Mouse (Mus musculus): ENCODE data around the gene Pigyl. TPM values are rescaled to one million over a fixed set of nuclear protein-coding genes. Genes with fewer than 3 reads are reported as not detected.

Pigyl gene
- 42.0 TPM for polyA plus RNA-seq (2014; fragmentation: Illumina TruSeq; extraction: RNeasy Lipid Tissue Mini Kit (QIAGEN cat#74804); ENCODE audit: low read depth, low replicate concordance)

DNA sequence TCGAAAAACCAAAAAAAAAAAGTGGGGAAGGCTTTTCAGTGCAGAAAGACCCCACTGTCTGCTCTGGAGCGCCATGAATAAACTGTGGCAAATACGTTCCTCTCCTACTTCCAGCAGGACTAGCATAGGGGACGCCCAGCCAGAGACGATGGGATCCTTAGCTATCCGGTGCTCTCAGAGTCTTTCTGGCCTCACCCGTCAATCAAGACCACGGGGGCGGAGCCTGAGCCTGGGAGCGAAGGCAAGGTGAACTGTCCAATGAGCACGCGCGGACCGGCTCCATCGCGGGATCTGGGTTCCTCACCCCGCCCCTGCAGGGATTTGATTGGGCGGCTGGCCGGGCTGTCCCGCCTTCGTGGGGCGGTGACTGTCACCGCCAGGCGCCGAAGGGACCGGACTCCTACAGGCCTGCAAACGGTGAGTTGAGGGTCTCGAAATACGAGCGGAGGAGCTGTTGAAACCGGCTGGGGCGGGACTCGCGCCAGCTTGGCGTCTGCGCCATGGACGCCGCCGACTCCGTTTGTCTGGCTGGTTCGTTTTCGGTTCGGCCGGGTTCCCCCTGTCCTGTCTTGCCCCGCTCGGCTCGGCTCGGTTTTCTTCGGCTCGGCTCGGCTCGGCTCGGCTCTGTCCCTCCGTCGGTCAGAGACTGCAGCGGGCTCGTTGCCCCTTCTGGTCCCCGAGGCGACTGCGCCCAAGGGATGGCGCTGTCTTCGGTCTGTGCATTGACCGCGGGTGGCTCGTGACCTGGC lies at the start of gene Pigyl:
Pigyl (plus strand) TSS at position 350 of the 749 bp plus-strand sequence.

DNA sequence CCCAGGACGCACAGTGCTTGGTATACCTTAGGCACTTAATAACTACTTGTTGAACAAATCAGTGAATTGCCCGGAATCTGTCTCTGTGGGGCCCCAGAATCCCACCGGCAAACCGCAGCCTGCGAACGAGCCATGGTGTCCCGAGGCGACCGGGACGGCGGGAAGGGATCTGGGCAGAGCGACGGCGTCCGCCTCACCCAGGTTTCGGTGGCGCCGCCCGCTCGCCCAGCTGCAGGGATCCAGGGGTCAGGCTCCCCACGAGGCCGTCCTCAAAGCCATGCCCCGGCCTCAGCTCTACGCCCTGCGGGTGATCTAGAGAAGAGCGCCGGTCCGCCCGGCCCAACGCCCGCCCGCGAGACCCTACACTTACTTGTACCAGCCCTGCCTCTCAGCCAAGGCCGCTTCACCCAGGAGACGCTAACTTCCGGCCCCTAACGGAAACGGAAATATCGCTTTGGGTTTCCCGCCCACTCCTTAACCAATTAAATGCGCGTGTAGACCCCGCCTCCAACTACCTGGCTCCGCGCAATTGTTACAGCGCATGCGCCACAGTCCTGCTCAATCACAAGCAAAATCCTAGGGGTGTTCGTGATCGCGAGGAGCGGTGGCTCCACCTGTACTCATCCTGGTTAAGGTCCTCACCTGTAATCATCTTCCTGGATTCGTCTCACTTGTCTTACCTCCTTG lies 39.8 kb upstream of the Pigyl start, which contains the start of gene Elof1:
Elof1 (minus strand) TSS at position 433 of the 687 bp plus-strand sequence.

DNA sequence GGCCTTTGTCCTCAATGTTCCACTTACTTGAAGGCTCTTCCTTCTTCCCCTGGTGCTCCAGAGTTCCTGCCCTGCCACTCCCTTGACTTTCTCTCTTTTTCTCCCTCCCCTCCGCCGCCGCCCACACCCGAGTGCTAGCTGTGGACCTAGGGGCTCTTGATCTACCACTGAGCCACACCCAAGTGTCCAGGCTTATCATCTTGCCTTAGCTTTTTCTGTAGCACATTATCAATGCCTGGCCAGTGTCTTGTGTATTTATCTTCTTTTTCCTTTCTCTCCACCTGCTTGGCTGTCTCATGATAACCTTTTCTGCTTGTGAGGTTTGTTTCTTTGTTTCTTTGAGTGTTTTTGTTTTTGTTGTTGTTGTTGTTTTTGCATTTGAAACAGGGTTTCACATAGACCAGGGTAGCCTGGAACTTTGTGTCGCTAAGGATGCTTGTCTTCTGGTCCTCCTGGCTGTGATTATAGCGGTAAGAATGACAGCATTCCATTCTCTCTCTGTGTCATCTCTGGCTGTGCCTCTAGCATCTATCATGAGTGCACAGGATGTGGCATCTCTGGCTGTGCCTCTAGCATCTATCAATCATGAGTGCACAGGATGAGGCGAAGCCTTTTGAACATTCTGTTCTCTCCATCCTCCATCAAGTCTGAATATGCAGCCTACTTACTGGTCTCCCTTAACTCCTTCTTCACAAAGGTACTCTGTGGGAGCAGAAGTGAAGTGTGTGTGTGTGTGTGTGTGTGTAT lies 20.8 kb upstream of the Pigyl start, which contains the start of gene Acp5:
Acp5 (minus strand) TSS at position 68 of the 747 bp plus-strand sequence.

DNA sequence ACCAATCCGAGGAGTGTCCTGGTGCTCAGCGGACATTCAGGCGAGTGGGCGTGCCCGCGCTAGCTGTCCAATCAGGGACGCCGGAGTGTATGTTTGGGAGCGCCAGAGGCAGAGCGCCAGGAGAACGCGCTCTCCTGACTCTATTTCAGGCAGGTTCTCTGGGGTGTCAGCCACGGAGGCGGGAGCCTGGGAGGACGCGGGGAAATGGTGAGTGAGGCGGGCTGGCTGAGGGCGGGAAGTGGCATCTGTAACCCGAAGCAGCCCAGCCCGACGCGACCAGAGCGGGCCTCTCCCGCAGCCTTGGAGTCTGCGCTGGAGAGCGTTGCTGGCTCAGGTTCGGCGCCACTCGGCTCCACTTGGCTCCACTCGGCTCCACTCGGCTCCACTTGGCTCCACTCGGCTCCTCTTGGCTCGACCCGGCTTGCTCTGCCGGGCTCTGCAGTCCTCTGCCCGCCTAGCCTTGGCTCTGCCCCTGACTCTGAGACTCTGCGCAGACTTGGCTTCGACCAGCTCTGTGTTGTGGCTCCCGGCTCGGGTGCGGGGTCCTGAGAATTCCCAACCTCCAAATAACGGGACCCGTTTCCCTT lies 31.5 kb downstream of the Pigyl start, which contains the start of gene Zfp872:
Zfp872 (plus strand) TSS at position 66 of the 587 bp plus-strand sequence.

Other genes with a start within 250 kb of the Pigyl start
- gene Rab3d, start 238.7 kb upstream of the Pigyl start, polyA plus RNA-seq (2014; fragmentation: Illumina TruSeq; extraction: RNeasy Lipid Tissue Mini Kit (QIAGEN cat#74804); ENCODE audit: low read depth, low replicate concordance) = 12.5 TPM
- 8.1 TPM for gene Ccdc159, start 229.4 kb upstream of the Pigyl start, polyA plus RNA-seq (2014; fragmentation: Illumina TruSeq; extraction: RNeasy Lipid Tissue Mini Kit (QIAGEN cat#74804); ENCODE audit: low read depth, low replicate concordance)
- 107 TPM for gene Tmem205, start 229.3 kb upstream of the Pigyl start, polyA plus RNA-seq (2014; fragmentation: Illumina TruSeq; extraction: RNeasy Lipid Tissue Mini Kit (QIAGEN cat#74804); ENCODE audit: low read depth, low replicate concordance)
- 4.9 TPM for gene Plppr2, start 219.8 kb upstream of the Pigyl start, polyA plus RNA-seq (2014; fragmentation: Illumina TruSeq; extraction: RNeasy Lipid Tissue Mini Kit (QIAGEN cat#74804); ENCODE audit: low read depth, low replicate concordance)
- gene Swsap1, start 201.1 kb upstream of the Pigyl start, polyA plus RNA-seq (2014; fragmentation: Illumina TruSeq; extraction: RNeasy Lipid Tissue Mini Kit (QIAGEN cat#74804); ENCODE audit: low read depth, low replicate concordance) = 9.2 TPM
- gene Epor, start 193.3 kb upstream of the Pigyl start, polyA plus RNA-seq (2014; fragmentation: Illumina TruSeq; extraction: RNeasy Lipid Tissue Mini Kit (QIAGEN cat#74804); ENCODE audit: low read depth, low replicate concordance) = 0.50 TPM
- 9.7 TPM for gene Rgl3, start 167.4 kb upstream of the Pigyl start, polyA plus RNA-seq (2014; fragmentation: Illumina TruSeq; extraction: RNeasy Lipid Tissue Mini Kit (QIAGEN cat#74804); ENCODE audit: low read depth, low replicate concordance)
- gene Ccdc151, start 154.2 kb upstream of the Pigyl start, polyA plus RNA-seq (2014; fragmentation: Illumina TruSeq; extraction: RNeasy Lipid Tissue Mini Kit (QIAGEN cat#74804); ENCODE audit: low read depth, low replicate concordance) = not detected
- gene Prkcsh, start 154.0 kb upstream of the Pigyl start, polyA plus RNA-seq (2014; fragmentation: Illumina TruSeq; extraction: RNeasy Lipid Tissue Mini Kit (QIAGEN cat#74804); ENCODE audit: low read depth, low replicate concordance) = 53.0 TPM
- gene Elavl3, start 104.8 kb upstream of the Pigyl start, polyA plus RNA-seq (2014; fragmentation: Illumina TruSeq; extraction: RNeasy Lipid Tissue Mini Kit (QIAGEN cat#74804); ENCODE audit: low read depth, low replicate concordance) = 0.10 TPM
- gene Gm49318, start 85.6 kb upstream of the Pigyl start, polyA plus RNA-seq (2014; fragmentation: Illumina TruSeq; extraction: RNeasy Lipid Tissue Mini Kit (QIAGEN cat#74804); ENCODE audit: low read depth, low replicate concordance) = not detected
- 5.1 TPM for gene Zfp653, start 85.5 kb upstream of the Pigyl start, polyA plus RNA-seq (2014; fragmentation: Illumina TruSeq; extraction: RNeasy Lipid Tissue Mini Kit (QIAGEN cat#74804); ENCODE audit: low read depth, low replicate concordance)
- gene Ecsit, start 71.4 kb upstream of the Pigyl start, polyA plus RNA-seq (2014; fragmentation: Illumina TruSeq; extraction: RNeasy Lipid Tissue Mini Kit (QIAGEN cat#74804); ENCODE audit: low read depth, low replicate concordance) = 114 TPM
- gene Cnn1, start 57.6 kb upstream of the Pigyl start, polyA plus RNA-seq (2014; fragmentation: Illumina TruSeq; extraction: RNeasy Lipid Tissue Mini Kit (QIAGEN cat#74804); ENCODE audit: low read depth, low replicate concordance) = 14.5 TPM
- gene Elof1, start 39.7 kb upstream of the Pigyl start, polyA plus RNA-seq (2014; fragmentation: Illumina TruSeq; extraction: RNeasy Lipid Tissue Mini Kit (QIAGEN cat#74804); ENCODE audit: low read depth, low replicate concordance) = 52.4 TPM
- 4.2 TPM for gene Acp5, start 21.1 kb upstream of the Pigyl start, polyA plus RNA-seq (2014; fragmentation: Illumina TruSeq; extraction: RNeasy Lipid Tissue Mini Kit (QIAGEN cat#74804); ENCODE audit: low read depth, low replicate concordance)
- not detected for gene Zfp872, start 31.2 kb downstream of the Pigyl start, polyA plus RNA-seq (2014; fragmentation: Illumina TruSeq; extraction: RNeasy Lipid Tissue Mini Kit (QIAGEN cat#74804); ENCODE audit: low read depth, low replicate concordance)
- 24.3 TPM for gene Zfp809, start 68.9 kb downstream of the Pigyl start, polyA plus RNA-seq (2014; fragmentation: Illumina TruSeq; extraction: RNeasy Lipid Tissue Mini Kit (QIAGEN cat#74804); ENCODE audit: low read depth, low replicate concordance)
- 0.16 TPM for gene Zfp599, start 103.0 kb downstream of the Pigyl start, polyA plus RNA-seq (2014; fragmentation: Illumina TruSeq; extraction: RNeasy Lipid Tissue Mini Kit (QIAGEN cat#74804); ENCODE audit: low read depth, low replicate concordance)
- gene Zfp810, start 150.8 kb downstream of the Pigyl start, polyA plus RNA-seq (2014; fragmentation: Illumina TruSeq; extraction: RNeasy Lipid Tissue Mini Kit (QIAGEN cat#74804); ENCODE audit: low read depth, low replicate concordance) = 6.6 TPM
- 2.0 TPM for gene Anln, start 232.3 kb downstream of the Pigyl start, polyA plus RNA-seq (2014; fragmentation: Illumina TruSeq; extraction: RNeasy Lipid Tissue Mini Kit (QIAGEN cat#74804); ENCODE audit: low read depth, low replicate concordance)

All from heart, adult 10 weeks (tissue).